Mouse (Mus musculus) E14TG2a.4 (cell line): ENCODE data around the gene Mpv17.

Source experiments
- H3K27me3 ChIP-seq: 2 replicates; pipeline ENCODE4 v1.6.1; 2014; ENCODE audit warnings: low read length, control low read depth; ENCODE audit not compliant: insufficient read depth
- H3K36me3 ChIP-seq: 2 replicates; pipeline ENCODE4 v1.6.1; 2014; ENCODE audit warnings: low read length, control low read depth; ENCODE audit not compliant: insufficient read depth
- H3K4me1 ChIP-seq: replicated peaks from 2 replicates; pipeline ENCODE4 v1.6.1; 2014; ENCODE audit warnings: low read depth, low read length, control low read depth
- H3K4me3 ChIP-seq: replicated peaks from 2 replicates; pipeline ENCODE4 v1.5.1; 2014; ENCODE audit warnings: mild to moderate bottlenecking, low read length
- H3K9me3 ChIP-seq: 2 replicates; pipeline ENCODE4 v1.6.1; 2014; ENCODE audit warnings: low read length, control low read depth
- CTCF ChIP-seq: conservative IDR thresholded peaks from 2 replicates; pipeline ENCODE4 v1.5.1; 2014; ENCODE audit warnings: low read length
- NANOG ChIP-seq: IDR thresholded peaks from 2 replicates; pipeline ENCODE4 v1.6.1; 2014; ENCODE audit warnings: borderline replicate concordance, low read length, mixed read lengths
- POU5F1 ChIP-seq: IDR thresholded peaks from 2 replicates; pipeline ENCODE4 v1.6.1; 2014; ENCODE audit warnings: low read length, borderline replicate concordance

Mpv17 gene

DNA sequence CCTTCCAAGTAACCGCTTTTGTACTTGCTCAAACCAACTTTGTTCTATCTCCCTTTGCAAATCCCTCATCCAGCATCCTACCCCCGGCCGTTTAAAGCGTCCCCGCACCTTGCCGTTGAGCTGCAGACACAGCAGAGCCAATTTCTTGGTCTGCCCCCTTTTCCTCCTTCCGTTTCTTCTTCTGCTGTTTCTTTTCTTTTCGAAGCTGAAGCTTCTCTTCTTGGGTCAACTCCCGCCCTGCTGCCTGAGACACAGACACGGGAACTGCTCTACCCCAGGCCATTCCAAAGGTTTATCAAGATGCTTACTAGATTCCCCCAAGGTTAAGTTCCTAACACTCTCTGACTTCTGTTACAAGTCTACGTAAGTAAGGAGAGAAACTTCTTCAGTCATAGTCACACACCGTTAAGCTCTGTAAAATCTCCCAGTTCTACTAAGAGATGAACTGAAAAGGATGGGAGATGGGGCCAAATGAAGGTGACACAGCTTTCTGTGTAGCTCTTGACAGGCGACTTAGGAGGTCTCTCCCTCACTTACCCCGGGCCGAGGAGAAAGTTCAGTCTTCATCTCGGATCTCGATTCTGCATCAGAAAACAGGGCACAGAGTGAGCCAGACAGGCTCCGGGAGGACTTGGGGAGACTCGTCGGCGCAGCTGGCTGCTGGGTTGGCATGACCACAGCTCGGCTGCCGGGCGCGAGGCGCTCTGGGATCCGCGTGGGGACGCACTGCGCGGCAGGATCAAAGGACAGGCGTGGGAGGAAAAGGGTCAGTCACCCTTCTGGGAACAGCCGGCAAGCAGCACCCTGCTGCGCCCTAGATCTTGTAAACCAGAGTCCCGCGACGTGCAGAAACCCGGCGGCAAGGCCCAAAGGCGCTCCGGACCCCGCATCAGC is 38.2 kb upstream of the Mpv17 start:
- Histone ChIP-seq H3K9me3 (no peaks in the 10 kb centered on the region), H3K4me3 (peak overlapping the region; percentile 99), H3K36me3 (peaks cover 73% of the 10 kb centered on the region), H3K27me3 (no peaks in the 10 kb centered on the region), H3K4me1 (peaks cover 69% of the 10 kb centered on the region)
- TF ChIP-seq POU5F1: no peak
- TF ChIP-seq CTCF: no peak
- TF ChIP-seq NANOG: no peak

DNA sequence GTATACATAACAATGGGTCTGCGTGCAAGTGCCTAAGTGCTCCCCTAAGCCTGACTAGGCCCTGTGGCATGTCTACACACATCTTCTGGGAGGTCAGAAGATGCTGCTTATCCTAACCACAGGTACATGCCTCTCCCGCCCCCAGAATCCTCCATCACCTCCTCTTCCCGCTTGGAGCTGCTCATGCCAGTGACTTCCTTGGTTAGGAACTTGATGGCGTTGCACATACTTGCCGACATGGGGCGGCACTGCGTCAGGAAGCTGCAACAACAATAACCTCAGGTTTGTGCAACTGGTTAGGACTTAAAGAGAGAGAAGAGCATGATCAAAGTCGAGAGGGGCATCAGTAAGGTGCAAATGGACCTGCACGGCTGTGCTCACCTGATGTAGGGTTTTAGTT is 36.1 kb upstream of the Mpv17 start:
- peaks cover 58% of the 10 kb centered on the region for H3K36me3 ChIP-seq
- TF ChIP-seq CTCF (no peak), POU5F1 (no peak), NANOG (no peak)

DNA sequence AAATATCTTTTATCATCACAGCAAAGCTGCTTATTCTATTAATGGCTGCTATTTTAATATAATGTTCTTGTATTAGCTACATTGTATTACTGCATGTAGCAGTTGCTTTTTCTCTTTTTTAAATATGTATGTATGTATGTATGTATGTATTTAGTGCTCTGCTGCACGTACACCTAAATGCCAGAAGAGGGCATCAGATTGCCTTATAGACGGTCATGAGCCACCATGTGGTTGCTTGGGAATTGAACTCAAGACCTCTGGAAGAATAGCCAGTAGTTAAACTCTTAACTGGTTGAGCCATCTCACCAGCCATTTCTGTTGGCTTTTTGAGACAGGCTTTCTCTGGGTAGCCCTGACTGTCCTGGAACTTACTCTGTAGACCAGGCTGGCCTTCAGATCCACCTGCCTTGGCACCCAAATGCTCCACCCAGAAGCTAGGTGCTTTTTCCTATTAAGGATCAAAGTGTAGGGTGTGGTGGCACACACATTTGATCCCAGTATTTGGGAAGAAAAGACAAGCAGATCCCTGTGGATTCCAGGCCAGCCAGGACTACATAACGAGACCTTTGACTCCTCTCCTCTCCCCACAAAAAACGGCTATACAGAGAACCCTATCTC is 34.3 kb upstream of the Mpv17 start:
- TF ChIP-seq NANOG (no peak), CTCF (peak; percentile 50), POU5F1 (no peak)
- Histone ChIP-seq H3K4me3 (no peak overlapping the region), H3K4me1 (peaks cover 34% of the 10 kb centered on the region), H3K36me3 (peaks cover 49% of the 10 kb centered on the region), H3K27me3 (no peaks in the 10 kb centered on the region), H3K9me3 (no peaks in the 10 kb centered on the region)

More for the DNA sequence above, 36.1 kb upstream of the Mpv17 start:
- Histone ChIP-seq H3K27me3 (no peaks in the 10 kb centered on the region), H3K4me3 (no peak overlapping the region), H3K4me1 (peaks cover 48% of the 10 kb centered on the region), H3K9me3 (no peaks in the 10 kb centered on the region)

DNA sequence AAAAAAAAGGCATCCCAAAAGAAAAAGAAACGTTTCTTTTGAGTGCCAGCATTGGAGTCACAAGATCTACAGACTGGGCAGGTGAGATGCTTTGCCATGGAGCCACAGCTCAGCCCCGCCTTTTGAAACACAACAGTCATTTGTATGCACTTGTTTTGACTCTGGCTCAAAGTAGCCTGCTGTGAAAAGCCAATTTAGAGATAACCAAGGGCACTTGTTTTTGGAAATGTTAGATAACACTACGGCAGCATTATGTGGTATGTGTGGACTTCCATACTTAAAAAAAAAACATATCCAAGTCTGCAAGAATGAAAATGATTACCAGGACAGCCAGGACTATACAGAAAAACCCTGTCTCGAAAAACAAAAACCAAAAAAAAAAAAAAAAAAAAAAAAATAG is 29.6 kb upstream of the Mpv17 start:
- H3K4me3 ChIP-seq: no peak overlapping the region

DNA sequence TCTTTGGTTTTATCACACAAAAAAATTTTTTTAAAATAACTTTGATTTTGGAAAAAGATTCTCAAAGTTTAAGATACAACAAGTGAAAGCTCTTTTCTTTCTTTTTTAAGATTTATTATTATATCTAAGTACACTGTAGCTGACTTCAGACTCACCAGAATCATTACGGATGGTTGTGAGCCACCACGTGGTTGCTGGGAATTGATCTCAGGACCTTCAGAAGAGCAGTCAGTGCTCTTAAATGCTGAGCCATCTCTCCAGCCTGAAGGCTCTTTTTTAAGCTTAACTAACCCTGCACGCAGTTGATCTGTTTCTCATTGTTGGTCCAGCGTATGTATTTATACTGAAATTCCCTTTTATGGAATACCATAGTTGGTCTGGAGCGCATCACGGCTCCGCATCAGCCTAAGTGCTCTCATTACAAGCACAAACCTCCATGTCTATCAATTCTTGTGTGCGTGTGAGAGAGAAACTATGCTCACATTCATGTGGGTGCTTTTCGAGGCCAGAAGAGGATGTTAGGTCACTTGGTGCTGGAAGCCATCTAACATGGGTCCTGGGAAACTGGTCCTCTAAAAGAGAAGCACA is 27.2 kb upstream of the Mpv17 start:
- TF ChIP-seq CTCF (no peak), NANOG (no peak), POU5F1 (no peak)
- peak overlapping the region; percentile 100 for H3K4me3 ChIP-seq
- peaks cover 17% of the 10 kb centered on the region for H3K36me3 ChIP-seq
- H3K27me3 ChIP-seq: no peaks in the 10 kb centered on the region
- peaks cover 51% of the 10 kb centered on the region for H3K4me1 ChIP-seq
- no peaks in the 10 kb centered on the region for H3K9me3 ChIP-seq

More for the DNA sequence above, 29.6 kb upstream of the Mpv17 start:
- peaks cover 23% of the 10 kb centered on the region for H3K36me3 ChIP-seq
- H3K27me3 ChIP-seq: no peaks in the 10 kb centered on the region
- peaks cover 31% of the 10 kb centered on the region for H3K4me1 ChIP-seq
- H3K9me3 ChIP-seq: no peaks in the 10 kb centered on the region
- TF ChIP-seq POU5F1: no peak
- TF ChIP-seq CTCF: no peak
- TF ChIP-seq NANOG: no peak

DNA sequence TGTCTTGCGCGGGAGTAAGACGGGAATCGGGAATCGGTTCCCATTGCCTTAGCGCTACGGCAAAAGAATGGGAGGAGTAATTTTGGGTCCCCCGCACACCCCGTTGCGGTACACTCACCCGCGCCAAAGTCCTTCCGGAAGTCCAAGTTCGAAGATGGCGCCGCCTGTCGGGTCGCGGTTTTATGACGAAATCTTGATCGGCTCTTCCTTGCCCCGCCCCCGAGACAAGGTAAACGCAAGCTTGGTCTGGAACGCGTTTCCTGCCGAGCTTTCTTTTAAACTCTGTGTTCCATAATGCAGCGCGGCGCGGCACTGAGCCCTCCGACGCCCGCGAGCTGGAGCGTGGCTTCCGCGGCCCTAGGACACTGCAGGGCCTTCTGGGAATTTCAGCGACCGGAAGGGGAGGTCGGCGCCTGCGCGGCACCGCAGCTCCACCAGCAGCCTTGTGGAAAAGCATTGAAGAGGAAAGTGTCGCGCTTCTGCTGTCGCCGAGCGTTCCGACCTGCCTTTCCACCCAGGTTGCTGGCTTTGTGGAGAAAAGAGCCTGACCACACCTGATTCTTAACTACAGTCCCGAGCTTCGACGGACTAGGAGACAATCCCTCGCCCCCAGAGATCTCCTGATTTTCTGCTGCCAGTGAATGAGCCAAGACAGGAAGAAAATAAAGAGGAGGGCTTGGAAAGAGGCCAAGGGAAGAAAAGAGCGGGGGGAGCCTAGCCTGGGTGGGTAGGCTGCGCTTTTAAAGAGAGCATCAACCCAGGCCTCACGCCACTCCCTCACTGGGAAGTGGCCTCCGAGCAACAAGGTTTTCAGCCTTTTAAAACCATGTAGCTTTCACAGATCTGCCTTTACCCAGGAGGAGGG is 25.9 kb upstream of the Mpv17 start, which contains the start of the genes Gm29609 and Gtf3c2:
Gene Gm29609, minus strand, starts transcription at position 146 of the 865 bp plus-strand sequence.
Gene Gtf3c2, minus strand, starts transcription at position 379 of the 865 bp plus-strand sequence.
- Histone ChIP-seq H3K9me3 (no peaks in the 10 kb centered on the region), H3K4me3 (peak within 1 kb of the TSS; percentile 100), H3K27me3 (no peaks in the 10 kb centered on the region), H3K36me3 (peaks cover 28% of the 10 kb centered on the region), H3K4me1 (peaks cover 56% of the 10 kb centered on the region)
- no peak for TF ChIP-seq POU5F1
- TF ChIP-seq NANOG: no peak
- TF ChIP-seq CTCF: no peak

DNA sequence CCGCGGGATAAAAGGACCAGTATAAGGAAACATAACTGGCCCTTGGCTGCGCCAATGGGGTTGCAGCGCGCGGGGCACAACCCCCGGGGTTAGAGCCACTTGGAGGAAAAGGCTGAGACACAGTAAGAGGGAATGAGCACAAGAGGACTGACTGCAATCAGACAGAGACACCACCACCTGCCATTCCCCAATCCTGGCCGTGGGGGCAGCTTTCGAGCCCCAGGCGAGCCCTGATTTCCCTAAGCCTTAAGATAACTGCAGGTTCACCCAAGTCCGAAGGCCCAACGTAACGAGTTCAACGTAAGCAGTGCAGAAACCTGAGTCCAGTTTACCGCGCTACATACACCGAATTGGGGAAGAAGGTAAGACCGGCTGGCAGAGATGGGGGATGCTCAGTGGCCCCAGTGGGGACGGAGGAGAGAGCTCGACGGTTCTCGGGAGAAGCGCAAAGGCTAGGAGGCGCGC is 25.3 kb upstream of the Mpv17 start:
- Histone ChIP-seq H3K36me3 (peaks cover 34% of the 10 kb centered on the region), H3K4me3 (peak overlapping the region; percentile 100), H3K4me1 (peaks cover 61% of the 10 kb centered on the region), H3K27me3 (no peaks in the 10 kb centered on the region), H3K9me3 (no peaks in the 10 kb centered on the region)
- TF ChIP-seq CTCF (no peak), POU5F1 (no peak), NANOG (no peak)
